In genomic region chr8:26229548-26229947, GRCm38 (mm10) we compare ENCODE assay signal across 19 mouse cellular contexts.
"Had no signal": no experiment of that assay in that cellular context is flagged by ENCODE, and none has a peak within 500 bp of the region (broad histone marks: within the 10 kb centered on the region; RNA-seq: fewer than 3 reads in every experiment).

No protein-coding gene starts in this region.

- H3K9ac ChIP-seq: kidney, embryonic 15.5 days; limb, embryonic 12.5 days; liver, embryonic 14.5 days; liver, postnatal 0 days; lung, embryonic 14.5 days had no signal

- H3K27ac ChIP-seq: kidney, embryonic 15.5 days; left cerebral cortex, adult 2 months; limb, embryonic 12.5 days; liver, embryonic 14.5 days; stomach, postnatal 0 days had no signal

- H3K27me3 ChIP-seq: kidney, embryonic 15.5 days; limb, embryonic 12.5 days; megakaryocyte, embryonic 14.5 days had no signal

- ATAC-seq: liver, postnatal 0 days; lung, postnatal 0 days had no signal

- H3K4me1 ChIP-seq: megakaryocyte, embryonic 14.5 days had no signal

- H3K4me3 ChIP-seq: kidney, embryonic 15.5 days; left cerebral cortex, adult 2 months; limb, embryonic 12.5 days; megakaryocyte, embryonic 14.5 days had no signal

- DNase-seq: kidney, adult 11 months; kidney, adult 8-10 months; kidney, postnatal 10 days; kidney, postnatal 36 days; layer of hippocampus, postnatal 36 days; liver, postnatal 0 days; lung, embryonic 14.5 days; lung, postnatal 36 days; midbrain, embryonic 14.5 days; thymus, adult 2 months; thymus, postnatal 14 days had no signal

- H3K4me2 ChIP-seq: kidney, embryonic 15.5 days; limb, embryonic 12.5 days; lung, embryonic 14.5 days; midbrain, embryonic 11.5 days had no signal

- H3K36me3 ChIP-seq: kidney, embryonic 15.5 days; limb, embryonic 12.5 days had no signal

- H3K9me3 ChIP-seq: kidney, embryonic 15.5 days had no signal
